ENCODE assay signal across 10 mouse cellular contexts in genomic region chr11:77494782-77495181, GRCm38 (mm10). TPM values are rescaled to one million over a fixed set of nuclear protein-coding genes. Genes with fewer than 3 reads are reported as not detected.
DNase-seq lines count a peak whose midpoint lies in the region; ATAC-seq and TF ChIP-seq lines count a peak whose summit lies in the region.
"Had no signal": no experiment of that assay in that cellular context is flagged by ENCODE, and none has a peak within 500 bp of the region (broad histone marks: within the 10 kb centered on the region; RNA-seq: fewer than 3 reads in every experiment).

No protein-coding gene starts in this region.

- peak overlapping the region; percentile 90 for H3K27ac ChIP-seq in heart, adult 2 months
- 0 out of 2 replicates have a peak overlapping the region, but pooled peaks have one; percentile 96 for H3K27ac ChIP-seq in forebrain, postnatal 0 days (ENCODE audit: low read depth, low read length)
- H3K27ac ChIP-seq in liver, embryonic 15.5 days (replicated peaks) = no peak overlapping the region

- H3K4me3 ChIP-seq in heart, adult 2 months = peak overlapping the region; percentile 61
- peak overlapping the region; percentile 91 for H3K4me3 ChIP-seq in E14TG2a.4 (replicated peaks; ENCODE audit: low read length)
- peak overlapping the region; percentile 97 for H3K4me3 ChIP-seq in forebrain, postnatal 0 days (ENCODE audit: low read depth, low read length)
- H3K4me3 ChIP-seq in liver, embryonic 15.5 days (replicated peaks) = no peak overlapping the region

- no peaks in the 10 kb centered on the region; the same call in none of the 2 replicates for H3K36me3 ChIP-seq in heart, adult 2 months (ENCODE audit: control insufficient read depth, insufficient read depth, low read length)
- H3K36me3 ChIP-seq in E14TG2a.4 (ENCODE audit: insufficient read depth, low read length) = peaks cover 17% of the 10 kb centered on the region
- H3K36me3 ChIP-seq in forebrain, postnatal 0 days (ENCODE audit: insufficient read depth) = peaks cover 9% of the 10 kb centered on the region
- H3K36me3 ChIP-seq in liver, embryonic 15.5 days (replicated peaks) = peaks cover 6% of the 10 kb centered on the region

- peaks cover 34% of the 10 kb centered on the region for H3K4me1 ChIP-seq in heart, adult 2 months (ENCODE audit: control insufficient read depth, insufficient read depth, low read length)
- peaks cover 89% of the 10 kb centered on the region for H3K4me1 ChIP-seq in E14TG2a.4 (replicated peaks; ENCODE audit: low read depth, low read length)
- peaks cover 15% of the 10 kb centered on the region for H3K4me1 ChIP-seq in forebrain, postnatal 0 days (ENCODE audit: insufficient read depth)
- peaks cover 78% of the 10 kb centered on the region for H3K4me1 ChIP-seq in liver, embryonic 15.5 days (replicated peaks)

- no peaks in the 10 kb centered on the region for H3K9me3 ChIP-seq in E14TG2a.4 (ENCODE audit: low read length)
- H3K9me3 ChIP-seq in forebrain, postnatal 0 days (ENCODE audit: low read length) = no peaks in the 10 kb centered on the region
- no peaks in the 10 kb centered on the region for H3K9me3 ChIP-seq in liver, embryonic 15.5 days (replicated peaks)

- peak overlapping the region; percentile 95 for H3K4me2 ChIP-seq in forebrain, postnatal 0 days (ENCODE audit: low read depth)
- H3K4me2 ChIP-seq in liver, embryonic 15.5 days = peak overlapping the region; percentile 93

- peak overlapping the region; percentile 93 for H3K9ac ChIP-seq in heart, adult 2 months (ENCODE audit: low read depth, low read length)
- peak overlapping the region; percentile 91; the same call in 1 of the 2 replicates for H3K9ac ChIP-seq in forebrain, postnatal 0 days
- no peak overlapping the region for H3K9ac ChIP-seq in liver, embryonic 15.5 days

- peaks cover 7% of the 10 kb centered on the region for H3K79me2 ChIP-seq in heart, adult 2 months (replicated peaks; ENCODE audit: control insufficient read depth, insufficient read depth, low read length)

- no peak for DNase-seq in heart, adult 2 months
- DNase-seq in heart, adult 18-20 months = no peak
- no peak for DNase-seq in forebrain, postnatal 0 days
- no peak for DNase-seq in urinary bladder, postnatal 10 days (ENCODE audit: low spot score)
- no peak for DNase-seq in embryo, embryonic 10 days (ENCODE audit: low spot score)
- DNase-seq in layer of hippocampus, postnatal 25 days (ENCODE audit: extremely low spot score in 1 of 2, low spot score in 1 of 2) = no peak

- no peak for TF ChIP-seq EP300 in heart, adult 2 months (IDR thresholded peaks at IDR 0.05; ENCODE audit: insufficient read depth, low read depth, low read length)

- no peak for ATAC-seq in forebrain, postnatal 0 days
- ATAC-seq in liver, embryonic 15.5 days (ENCODE audit: insufficient read depth) = no peak
- ATAC-seq: CD4-positive, CD25-positive, alpha-beta regulatory T cell, adult 4 months; inflammation-experienced regulatory T-cells, adult 6 months had no signal

- no peak for TF ChIP-seq CTCF in heart, adult 2 months (IDR thresholded peaks at IDR 0.05)
- TF ChIP-seq CTCF in E14TG2a.4 (conservative IDR thresholded peaks at IDR 0.05; ENCODE audit: low read length) = no peak
- no peak for TF ChIP-seq CTCF in forebrain, postnatal 0 days (IDR thresholded peaks at IDR 0.05; ENCODE audit: low read depth)

- 43% methylated on average over 6 of the region's 6 CpGs for WGBS in heart, adult 2 months
- 78% methylated on average over 6 of the region's 6 CpGs for WGBS in forebrain, postnatal 0 days
- WGBS in liver, embryonic 15.5 days (ENCODE audit: insufficient replicate concordance) = 74% methylated on average over 6 of the region's 6 CpGs

- intact Hi-C loops in heart, adult 2 months (cut with DNase I) = loop anchor here (5.0 to 10.0 kb wide), 3 partner anchors 113 to 310 kb away; partner anchors contain the start of genes Ssh2 and Taok1

- H3K27me3 ChIP-seq in heart, adult 2 months (ENCODE audit: control insufficient read depth, insufficient read depth, low read length) = no peaks in the 10 kb centered on the region
- H3K27me3 ChIP-seq in E14TG2a.4 (ENCODE audit: insufficient read depth, low read length) = peaks cover 21% of the 10 kb centered on the region
- no peaks in the 10 kb centered on the region for H3K27me3 ChIP-seq in forebrain, postnatal 0 days (ENCODE audit: insufficient read depth, low read length)
- peaks cover 25% of the 10 kb centered on the region for H3K27me3 ChIP-seq in liver, embryonic 15.5 days

- no peak for TF ChIP-seq POLR2A in heart, adult 2 months (IDR thresholded peaks at IDR 0.05; ENCODE audit: insufficient read depth, low read depth, low read length)

RNA-seq across cellular contexts. Expression of gene Git1, which starts 1.4 kb away (rescaled TPM):
- 10 to 100 TPM; 53.3 to 59.4 TPM for total RNA-seq in heart, adult 2 months (2021)
- polyA plus RNA-seq in heart, adult 2 months (2012; rRNA removed) = 52.3 and 54.0 TPM in 2 replicates
- total RNA-seq in heart, adult 18-20 months (2021) = 10 to 100 TPM; 54.7 to 58.9 TPM
- total RNA-seq in forebrain, postnatal 0 days (2014; rRNA removed) = 91.2 and 126 TPM in 2 replicates
- 20.1 and 22.1 TPM in 2 replicates for polyA plus RNA-seq in forebrain, postnatal 0 days (2015; fragmentation: Nextera tagmentation; extraction: Ambion mirVana)
- polyA plus RNA-seq in liver, embryonic 15.5 days (2015; fragmentation: Nextera tagmentation; extraction: Ambion mirVana) = 1.4 and 2.2 TPM in 2 replicates
- total RNA-seq in layer of hippocampus, postnatal 25 days (2021) = 100 to 1,000 TPM; 272 to 274 TPM

RNA-seq across cellular contexts. Expression of gene Ankrd13b, which starts 5.3 kb away (rescaled TPM):
- total RNA-seq in heart, adult 2 months (2021) = 10 to 100 TPM in 1 of 2 experiments, 1 to 10 TPM in 1; 9.2 to 10.6 TPM
- 19.4 and 20.3 TPM in 2 replicates for polyA plus RNA-seq in heart, adult 2 months (2012; rRNA removed)
- 10 to 100 TPM in 1 of 2 experiments, 1 to 10 TPM in 1; 9.2 to 11.2 TPM for total RNA-seq in heart, adult 18-20 months (2021)
- 81.7 and 81.9 TPM in 2 replicates for total RNA-seq in forebrain, postnatal 0 days (2014; rRNA removed)
- polyA plus RNA-seq in forebrain, postnatal 0 days (2015; fragmentation: Nextera tagmentation; extraction: Ambion mirVana) = 55.4 and 56.8 TPM in 2 replicates
- polyA plus RNA-seq in liver, embryonic 15.5 days (2015; fragmentation: Nextera tagmentation; extraction: Ambion mirVana) = 0.58 and 0.75 TPM in 2 replicates
- total RNA-seq in layer of hippocampus, postnatal 25 days (2021) = 10 to 100 TPM; 87.3 to 93.8 TPM

RNA-seq across cellular contexts. Expression of gene Abhd15, which starts 20.1 kb away (rescaled TPM):
- total RNA-seq in heart, adult 2 months (2021) = 1 to 10 TPM; 2.4 to 2.9 TPM
- polyA plus RNA-seq in heart, adult 2 months (2012; rRNA removed) = 1.4 and 2.0 TPM in 2 replicates
- 1 to 10 TPM; 2.7 to 4.5 TPM for total RNA-seq in heart, adult 18-20 months (2021)
- total RNA-seq in forebrain, postnatal 0 days (2014; rRNA removed) = 1.6 and 1.9 TPM in 2 replicates
- polyA plus RNA-seq in forebrain, postnatal 0 days (2015; fragmentation: Nextera tagmentation; extraction: Ambion mirVana) = 1.1 and 1.5 TPM in 2 replicates
- 3.9 and 4.9 TPM in 2 replicates for polyA plus RNA-seq in liver, embryonic 15.5 days (2015; fragmentation: Nextera tagmentation; extraction: Ambion mirVana)
- 1 to 10 TPM; 1.4 to 1.6 TPM for total RNA-seq in layer of hippocampus, postnatal 25 days (2021)

RNA-seq across cellular contexts. Expression of gene Trp53i13, which starts 21.0 kb away (rescaled TPM):
- total RNA-seq in heart, adult 2 months (2021) = 1 to 10 TPM; 8.3 to 9.8 TPM
- polyA plus RNA-seq in heart, adult 2 months (2012; rRNA removed) = 13.5 and 14.2 TPM in 2 replicates
- 10 to 100 TPM in 1 of 2 experiments, 1 to 10 TPM in 1; 8.3 to 10.6 TPM for total RNA-seq in heart, adult 18-20 months (2021)
- total RNA-seq in forebrain, postnatal 0 days (2014; rRNA removed) = 7.7 and 12.4 TPM in 2 replicates
- polyA plus RNA-seq in forebrain, postnatal 0 days (2015; fragmentation: Nextera tagmentation; extraction: Ambion mirVana) = 12.3 and 12.4 TPM in 2 replicates
- polyA plus RNA-seq in liver, embryonic 15.5 days (2015; fragmentation: Nextera tagmentation; extraction: Ambion mirVana) = 5.2 TPM in 2 replicates
- 1 to 10 TPM; 4.9 to 6.2 TPM for total RNA-seq in layer of hippocampus, postnatal 25 days (2021)

RNA-seq across cellular contexts. Expression of gene Gm10392, which starts 24.2 kb away (rescaled TPM):
- not detected for total RNA-seq in heart, adult 2 months (2021)
- polyA plus RNA-seq in heart, adult 2 months (2012; rRNA removed) = 0.06 TPM in 1 of 2 replicates, not detected in the other
- not detected for total RNA-seq in heart, adult 18-20 months (2021)
- not detected in 2 replicates for total RNA-seq in forebrain, postnatal 0 days (2014; rRNA removed)
- polyA plus RNA-seq in forebrain, postnatal 0 days (2015; fragmentation: Nextera tagmentation; extraction: Ambion mirVana) = not detected in 2 replicates
- 0.07 and 0.28 TPM in 2 replicates for polyA plus RNA-seq in liver, embryonic 15.5 days (2015; fragmentation: Nextera tagmentation; extraction: Ambion mirVana)
- not detected for total RNA-seq in layer of hippocampus, postnatal 25 days (2021)
